Mouse (Mus musculus) testis, adult 2 months (tissue): ENCODE measurements at regions not wholly inside any gene's neighbourhood (a gene's known extent, or its start where the extent isn't known, plus 50 kb on each side); places are given as distances from the start of the nearest gene placed in this dataset.

Source experiments
- CTCF ChIP-seq: fragments of 200-500 bp; IDR thresholded peaks from 2 replicates; pipeline ENCODE4 v1.5.1; 2012; ENCODE audit warnings: low read depth, mild to moderate bottlenecking, inconsistent platforms, low read length, moderate library complexity; ENCODE audit not compliant: control insufficient read depth, insufficient read depth, insufficient replicate concordance
- POLR2A ChIP-seq: fragments of 200-500 bp; IDR thresholded peaks from 2 replicates; pipeline ENCODE4 v1.6.1; 2012; ENCODE audit warnings: low read depth, mild to moderate bottlenecking, inconsistent platforms, low read length, moderate library complexity; ENCODE audit not compliant: control insufficient read depth

GRCm38 (mm10) chr12:35690914-35691313 is 156.1 kb upstream of the Ahr start:
- no peak for TF ChIP-seq POLR2A
- no peak for TF ChIP-seq CTCF
